Mouse (Mus musculus) heart, postnatal 36 days (tissue): ENCODE measurements around the gene St6galnac3. TPM values are rescaled to one million over a fixed set of nuclear protein-coding genes. Genes with fewer than 3 reads are reported as not detected.

Source experiments
- DNase-seq, 2 experiments: peaks; one replicate each; pipeline ENCODE4 v3.0.0; 2021 to 2022
- intact Hi-C: fragments of 180-260 bp; cut with DNase I; formaldehyde crosslinking; loops from one replicate; pipeline ENCODE4 v1.15.1; 2025
- total RNA-seq, 2 experiments: library from RNA; stranded (reverse); gene quantifications; 2 replicates each; pipeline ENCODE4 v1.2.3; 2021

St6galnac3 gene
- total RNA-seq, 2 experiments from 2014 or later: 4.1 to 6.6 TPM

DNA sequence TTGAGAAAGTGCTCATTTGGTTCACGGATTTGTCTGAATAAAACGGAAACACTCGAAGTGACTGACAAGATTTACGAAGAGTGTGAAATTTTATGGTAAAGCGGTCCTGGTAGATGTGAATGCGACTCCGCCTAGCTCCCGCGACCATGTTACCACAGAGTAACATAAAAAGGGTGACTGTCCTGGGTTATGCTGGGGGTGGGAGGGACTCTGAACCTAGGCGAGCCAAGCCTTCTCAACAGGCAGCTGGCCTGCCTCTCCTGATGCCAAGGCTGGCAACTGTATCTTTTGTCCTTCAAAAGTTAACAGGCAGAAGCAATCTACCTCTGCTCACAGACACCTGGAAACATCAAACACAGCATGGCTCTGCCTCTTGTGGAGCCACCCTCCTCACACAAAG, 9.8 kb upstream of the St6galnac3 start:
- DNase-seq: no peak
- intact Hi-C loops: no loop called here

DNA sequence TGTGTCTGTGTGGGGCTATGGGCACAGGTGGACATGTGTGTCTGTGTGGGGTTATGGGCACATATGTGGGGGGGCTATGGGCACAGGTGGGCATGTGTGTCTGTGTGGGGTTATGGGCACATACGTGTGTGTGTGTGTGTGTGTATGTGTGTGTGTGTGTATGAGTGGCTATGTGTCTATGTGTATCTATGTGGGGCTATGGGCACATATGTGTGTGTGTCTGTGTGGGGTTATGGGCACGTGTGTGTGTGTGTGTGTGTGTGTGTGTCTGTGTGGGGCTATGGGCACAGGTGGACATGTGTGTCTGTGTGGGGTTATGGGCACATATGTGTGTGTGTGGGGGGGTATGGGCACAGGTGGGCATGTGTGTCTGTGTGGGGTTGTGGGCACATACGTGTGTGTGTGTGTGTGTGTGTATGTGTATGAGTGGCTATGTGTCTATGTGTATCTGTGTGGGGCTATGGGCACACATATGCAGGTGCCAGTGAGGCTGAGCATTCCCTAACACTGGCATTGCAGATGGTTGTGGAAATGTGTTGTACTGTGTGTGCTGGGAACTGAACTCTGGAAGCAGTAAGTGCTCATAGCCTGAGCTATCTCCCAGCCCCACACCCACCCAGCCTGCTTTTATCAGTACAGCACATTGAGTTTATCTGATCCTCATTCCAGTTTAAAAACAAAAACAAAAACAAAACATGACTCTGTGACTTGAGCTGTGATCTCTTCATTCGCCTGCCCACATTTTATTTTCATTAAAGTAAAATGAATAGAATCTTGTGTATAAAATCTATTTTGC, 8.6 kb upstream of the St6galnac3 start:
- intact Hi-C loops: no loop called here
- no peak for DNase-seq

DNA sequence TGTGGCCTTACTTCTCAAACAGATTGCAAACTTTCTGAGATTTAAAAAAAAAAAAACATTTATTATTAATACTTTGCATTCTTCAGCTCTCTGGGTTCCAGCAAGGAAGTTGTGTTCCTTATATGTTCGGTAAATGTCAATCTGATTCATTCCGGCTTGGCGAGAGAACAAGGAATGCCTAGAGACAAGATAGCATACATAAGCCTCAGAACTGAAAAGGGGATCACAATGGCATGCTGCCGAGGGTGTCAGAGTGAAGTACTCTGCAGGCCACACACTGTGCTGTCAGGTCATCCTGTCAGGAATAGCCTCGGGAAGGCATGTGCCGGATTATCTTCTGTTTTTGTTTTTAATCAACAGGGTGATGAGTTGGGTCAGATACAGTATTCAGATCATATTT, 7.8 kb upstream of the St6galnac3 start:
- no peak for DNase-seq
- intact Hi-C loops: no loop called here

DNA sequence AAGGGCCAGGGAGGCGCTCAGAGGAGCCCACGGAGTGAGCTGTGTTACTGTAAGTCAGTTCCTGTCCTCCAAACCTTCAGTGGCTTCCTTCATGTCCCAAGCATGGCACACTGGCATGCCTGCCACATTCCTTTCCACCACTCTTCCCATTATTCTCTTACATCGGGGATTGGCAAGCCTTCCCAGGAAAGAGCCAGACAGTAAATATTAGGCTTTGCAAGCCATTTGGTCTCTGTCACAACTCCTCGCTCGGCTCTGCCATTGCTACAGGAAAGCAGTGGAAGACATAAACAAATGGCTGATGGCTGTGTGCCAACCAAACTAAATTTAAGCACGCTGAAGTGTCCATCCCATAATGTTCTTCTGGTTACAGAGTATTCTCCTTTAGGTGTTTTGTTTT, 7.1 kb upstream of the St6galnac3 start:
- intact Hi-C loops: no loop called here
- no peak for DNase-seq

DNA sequence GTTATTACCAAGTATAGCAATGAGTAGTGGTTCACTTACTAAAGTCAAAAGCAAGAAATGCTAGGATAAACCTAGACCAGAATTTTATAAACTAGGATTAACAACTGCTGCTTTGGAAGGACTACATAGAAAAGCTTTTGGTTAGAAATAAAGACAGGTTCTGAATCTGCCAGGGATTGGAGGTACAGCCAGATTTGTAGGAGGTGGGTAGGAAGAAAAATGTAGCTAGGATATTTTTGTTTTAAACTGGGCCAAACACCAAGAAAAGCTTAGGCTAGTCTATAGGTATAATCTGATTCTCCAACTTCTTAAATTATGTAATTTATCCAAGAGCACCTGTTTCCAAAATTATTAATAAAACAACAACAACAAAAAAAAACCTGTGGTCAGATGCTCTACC, 3.6 kb upstream of the St6galnac3 start:
- intact Hi-C loops: loop anchor here (5.0 to 10.0 kb wide), 2 partner anchors 54 to 74 kb away; no protein-coding TSS in a partner anchor
- DNase-seq: no peak

DNA sequence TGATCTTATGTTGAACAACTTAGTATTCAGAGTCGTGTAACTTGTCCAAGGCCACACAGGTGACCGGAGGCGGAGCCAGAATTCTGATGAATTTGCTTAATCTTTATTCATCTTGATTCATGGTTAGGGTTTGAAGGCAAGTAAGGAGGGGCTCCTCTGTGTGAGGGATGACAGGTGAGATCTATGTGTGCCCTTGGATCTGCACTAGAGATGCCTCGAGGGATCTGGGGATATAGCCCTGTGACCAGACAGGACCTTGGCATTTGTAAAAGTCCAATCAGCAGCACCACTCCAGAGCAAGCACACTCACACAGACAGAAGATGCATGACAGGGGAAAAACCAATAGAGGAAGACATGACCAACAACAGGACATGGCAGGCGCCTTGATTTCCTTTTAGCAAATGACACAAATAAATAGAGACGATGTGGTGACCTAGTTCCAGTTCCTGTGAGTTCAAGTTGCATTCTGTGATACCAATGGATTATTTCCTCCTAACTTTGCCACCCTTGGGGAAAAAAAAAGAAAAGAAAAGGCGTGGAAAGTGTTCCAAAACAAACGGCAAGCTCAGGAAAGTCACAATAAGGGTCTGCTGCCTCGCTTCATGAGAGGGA, 1.4 kb downstream of the St6galnac3 start:
- intact Hi-C loops: loop anchor here (10.0 kb wide), 1 partner anchor 49 kb away; no protein-coding TSS in a partner anchor

DNA sequence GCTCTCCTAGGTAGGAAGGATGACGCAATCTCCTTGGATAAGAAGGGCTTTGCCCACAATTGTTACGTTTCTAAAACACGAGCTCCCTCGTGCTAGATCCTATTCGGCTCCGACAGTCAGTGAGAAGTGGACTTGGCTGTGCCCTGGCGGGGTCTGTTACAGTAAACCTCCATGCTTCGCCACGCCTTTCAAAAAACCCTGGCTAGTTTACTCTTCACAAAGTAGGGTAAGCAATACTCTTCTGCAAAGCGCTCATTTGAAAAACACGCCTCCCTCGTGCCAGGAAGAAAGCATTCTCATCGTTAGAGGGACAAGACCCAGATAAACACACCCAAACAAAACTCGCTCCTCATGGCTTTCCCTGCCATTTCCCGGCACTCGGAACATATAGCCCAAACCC, 3.4 kb downstream of the St6galnac3 start:
- intact Hi-C loops: loop anchor here (10.0 kb wide), 1 partner anchor 47 kb away; no protein-coding TSS in a partner anchor
- no peak for DNase-seq

More for the DNA sequence above, 1.4 kb downstream of the St6galnac3 start:
- no peak for DNase-seq

DNA sequence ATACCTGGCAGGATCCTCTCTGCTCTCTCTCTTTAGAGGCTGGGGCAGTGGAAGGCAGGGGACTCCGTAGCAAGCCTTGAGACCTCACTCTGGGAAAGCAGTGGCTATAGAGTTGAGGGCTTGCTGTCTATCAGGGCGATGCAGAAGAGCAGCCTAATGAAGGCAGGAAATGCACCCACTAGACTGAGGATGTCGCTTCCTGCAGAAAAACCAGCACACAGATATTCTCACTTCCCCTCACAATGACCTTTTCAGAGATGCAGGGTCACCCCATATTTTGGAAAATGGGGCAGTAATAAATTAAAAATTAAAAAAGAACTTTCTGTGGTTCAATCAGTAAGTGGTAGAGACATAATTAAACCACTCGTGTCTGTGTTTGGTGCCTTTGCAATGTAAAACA, 4.1 kb downstream of the St6galnac3 start:
- DNase-seq: no peak
- intact Hi-C loops: loop anchor here (10.0 kb wide), 1 partner anchor 46 kb away; no protein-coding TSS in a partner anchor

DNA sequence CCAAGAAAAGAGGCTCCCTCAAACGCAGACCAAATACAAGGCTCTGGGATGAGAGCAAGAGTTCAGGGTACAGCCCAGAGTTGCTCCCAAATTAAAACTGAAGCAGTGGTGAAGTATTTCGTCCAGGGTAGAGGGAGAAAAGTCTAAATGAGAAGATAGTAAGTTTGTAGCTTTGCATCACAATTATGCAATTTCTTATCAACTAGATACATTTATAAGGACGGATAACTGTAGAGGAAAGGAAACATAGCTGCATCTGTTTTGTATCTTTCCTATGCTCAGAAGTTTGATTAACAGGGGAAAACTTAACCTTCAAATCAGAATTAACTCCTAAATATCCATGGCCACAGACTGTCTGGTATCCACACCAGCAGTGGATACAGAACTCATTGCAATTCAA, 4.7 kb downstream of the St6galnac3 start:
- DNase-seq: no peak
- intact Hi-C loops: loop anchor here (10.0 kb wide), 1 partner anchor 45 kb away; no protein-coding TSS in a partner anchor

DNA sequence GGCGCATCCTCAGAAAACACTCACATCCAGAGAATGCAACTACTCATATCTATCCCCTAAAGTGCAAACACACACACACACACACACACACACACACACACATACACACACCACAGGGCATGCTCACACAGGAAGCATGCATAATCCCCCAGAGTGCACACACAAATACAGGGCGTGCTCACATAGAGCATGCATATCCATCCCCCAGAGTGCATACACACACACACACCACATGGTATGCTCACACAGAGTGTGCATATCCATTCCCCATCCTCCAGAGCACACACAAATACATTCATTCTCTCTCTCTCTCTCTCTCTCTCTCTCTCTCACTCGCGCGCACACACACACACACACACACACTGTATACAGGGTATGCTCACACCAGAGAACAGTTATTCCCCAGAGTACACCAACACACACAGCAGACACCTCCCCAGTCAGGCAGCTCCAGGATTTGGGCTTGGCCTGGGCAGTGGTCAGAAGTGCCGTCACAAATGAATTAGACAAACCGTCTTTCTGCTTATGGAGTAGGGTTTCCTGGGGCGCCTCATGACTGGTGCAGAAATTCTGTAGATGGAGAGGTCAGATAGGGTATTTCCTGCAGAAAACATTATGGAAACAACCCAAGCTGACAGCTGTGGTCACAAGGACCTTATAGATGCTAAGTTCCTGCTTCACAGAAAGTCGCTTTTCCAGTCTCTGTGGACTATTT, 5.6 kb downstream of the St6galnac3 start:
- intact Hi-C loops: no loop called here
- DNase-seq: no peak

DNA sequence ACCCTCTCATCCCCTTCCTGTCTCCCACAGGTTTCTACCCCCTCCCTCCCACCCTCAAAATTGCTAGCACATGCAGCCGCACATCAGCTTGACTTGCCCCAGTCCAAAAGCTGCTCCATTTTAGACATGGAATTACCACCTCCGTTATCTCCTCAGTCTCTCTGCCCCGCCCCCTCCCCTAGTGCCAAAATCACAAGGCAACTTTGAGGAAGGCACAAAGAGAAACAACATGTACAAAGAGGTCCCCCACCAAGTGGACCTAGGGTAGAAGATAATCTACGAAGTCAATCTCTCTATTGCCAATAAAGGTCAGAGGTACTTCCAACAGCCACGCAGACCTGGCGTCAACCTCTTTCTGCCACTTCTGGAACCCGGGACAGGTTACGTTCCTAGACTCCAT, 6.2 kb downstream of the St6galnac3 start:
- no peak for DNase-seq
- intact Hi-C loops: no loop called here

DNA sequence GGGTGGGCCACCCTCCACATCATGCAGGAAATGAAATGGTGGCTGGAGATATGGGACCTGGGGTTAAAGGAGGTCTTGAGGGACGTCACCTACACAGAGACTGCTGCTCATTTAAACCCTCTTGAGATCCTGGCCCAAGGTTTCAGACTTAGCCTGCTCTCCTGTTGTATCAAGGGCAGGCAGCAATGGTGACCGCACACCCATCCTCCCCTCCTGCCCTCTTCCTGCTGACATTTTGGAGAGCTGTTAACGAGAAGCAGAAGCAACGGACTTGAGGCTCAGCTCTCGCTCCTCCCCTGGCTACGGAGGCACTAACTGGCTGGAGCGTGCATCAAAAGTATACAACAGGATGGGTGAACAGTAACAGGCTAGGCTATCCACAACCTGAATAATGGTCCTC, 7.2 kb downstream of the St6galnac3 start:
- intact Hi-C loops: no loop called here
- no peak for DNase-seq

DNA sequence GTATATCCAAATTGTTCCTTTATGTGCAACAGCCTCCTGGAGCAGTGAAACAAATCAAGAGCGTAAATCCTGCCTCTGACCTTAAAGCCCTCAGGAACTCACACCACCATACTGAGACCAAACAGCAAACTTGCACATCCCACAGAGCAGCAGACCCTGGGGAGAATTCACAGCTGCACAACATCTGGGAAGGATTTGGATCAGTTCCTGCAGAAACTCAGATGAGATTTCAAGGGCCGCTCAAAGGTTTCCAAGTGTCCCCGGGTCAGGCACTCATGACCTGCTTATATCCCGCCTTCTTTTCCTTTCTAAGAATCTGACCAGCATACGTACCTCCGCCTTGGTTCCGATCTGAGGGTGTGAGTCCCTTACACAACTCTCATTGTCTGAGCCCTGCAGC, 9.3 kb downstream of the St6galnac3 start:
- intact Hi-C loops: no loop called here
- DNase-seq: no peak

DNA sequence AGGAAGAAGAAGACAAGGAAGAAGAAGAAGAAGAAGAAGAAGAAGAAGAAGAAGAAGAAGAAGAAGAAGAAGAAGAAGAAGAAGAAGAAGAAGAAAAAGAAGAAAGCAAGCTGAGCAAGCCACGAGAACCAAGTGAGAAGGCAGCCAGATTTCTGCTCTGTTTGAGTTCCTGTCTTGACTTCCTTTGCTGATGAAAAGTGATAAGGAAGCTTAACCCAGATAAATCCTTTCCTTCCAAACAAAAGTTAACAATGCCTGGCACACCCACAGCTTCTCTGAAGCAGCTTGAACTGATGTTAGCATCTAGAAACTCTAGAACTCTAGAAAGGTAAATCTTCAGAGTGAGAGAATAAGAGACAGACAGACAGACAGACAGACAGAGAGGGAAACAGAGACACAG, 14.4 kb downstream of the St6galnac3 start:
- DNase-seq: no peak
- intact Hi-C loops: no loop called here

DNA sequence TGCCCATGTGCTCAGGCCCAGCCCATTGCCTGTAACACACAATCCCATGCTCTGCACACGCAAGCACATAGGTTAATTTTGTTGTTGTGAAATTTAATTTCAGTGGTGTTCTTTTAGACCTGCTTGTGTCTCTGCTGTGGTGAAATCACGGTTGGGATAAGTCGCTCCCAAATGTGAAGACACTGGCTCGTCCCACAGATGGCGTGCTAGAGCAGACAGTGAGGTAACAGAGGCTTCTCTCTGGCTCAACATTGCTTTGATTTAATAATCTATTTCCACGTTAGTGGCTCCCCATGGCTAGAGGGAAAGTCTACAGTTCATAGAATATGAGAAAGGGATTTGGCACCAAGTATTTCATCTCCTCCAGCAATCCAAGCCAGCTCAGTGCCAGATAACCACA, 17.3 kb downstream of the St6galnac3 start:
- DNase-seq: no peak
- intact Hi-C loops: no loop called here

DNA sequence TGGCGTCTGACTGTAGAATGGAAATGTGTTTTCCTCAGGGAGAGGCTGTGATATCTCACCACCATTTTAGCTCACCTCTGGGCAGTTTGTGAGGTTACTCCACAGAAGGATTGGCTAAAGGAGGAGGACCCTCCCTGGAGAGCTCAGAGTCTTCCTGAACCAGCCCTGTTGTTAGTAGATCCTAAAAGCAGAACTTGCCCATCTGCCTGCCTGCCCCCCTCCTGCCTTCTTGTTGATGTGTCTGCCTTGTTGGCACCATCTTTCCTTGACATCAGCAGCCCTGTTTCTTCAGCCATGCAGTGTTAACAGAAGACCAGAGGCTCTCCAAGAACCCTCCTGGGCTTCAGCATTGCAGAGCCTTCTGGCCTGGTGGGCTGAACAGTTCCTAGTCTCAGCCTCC, 18.1 kb downstream of the St6galnac3 start:
- no peak for DNase-seq
- intact Hi-C loops: no loop called here

DNA sequence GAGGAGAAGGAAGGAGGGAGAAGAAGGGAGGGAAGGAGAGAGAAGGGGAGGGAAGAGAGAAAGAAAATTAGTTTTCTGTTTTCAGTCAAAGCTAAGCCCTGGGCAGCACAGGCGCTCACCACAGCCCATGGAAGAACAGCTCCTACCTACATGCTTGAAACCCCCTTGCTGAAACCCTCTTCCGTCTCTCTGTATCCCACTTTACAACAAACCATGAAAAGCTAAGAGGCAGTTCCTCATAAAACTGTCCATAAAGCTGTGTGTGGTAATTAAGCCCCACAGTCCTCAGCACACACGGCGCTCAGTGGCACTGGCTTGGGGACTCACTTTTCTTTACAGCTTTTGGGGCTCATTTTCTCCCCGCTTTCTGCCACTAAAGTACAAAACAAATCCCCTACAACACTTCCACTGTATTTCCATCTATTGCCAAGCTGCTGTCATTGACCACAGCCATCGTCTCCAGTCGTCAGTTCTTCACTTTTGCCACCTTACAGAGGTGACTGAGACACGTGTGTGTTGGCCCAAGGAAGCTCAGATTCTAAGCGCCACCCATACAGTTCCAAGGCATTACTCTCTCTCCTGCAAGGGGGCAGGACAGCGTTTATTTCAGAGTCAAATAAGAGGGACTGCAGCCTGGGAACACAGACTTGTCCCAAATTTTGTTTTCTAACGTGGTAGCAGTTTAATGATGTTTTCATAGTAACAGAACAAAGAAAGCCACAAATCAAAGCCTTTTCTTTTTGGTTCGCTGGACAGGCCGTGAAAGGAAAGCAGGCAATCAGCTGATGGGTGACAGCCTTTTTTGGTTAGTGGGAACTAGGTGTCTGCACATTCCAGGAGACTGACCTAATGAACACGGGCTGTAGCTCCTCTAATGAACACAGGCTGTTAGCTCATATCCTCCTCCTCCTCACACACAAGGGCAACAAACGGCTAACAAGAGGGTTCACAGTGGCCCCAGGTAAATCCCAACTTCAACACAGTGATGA, 22.9 kb downstream of the St6galnac3 start:
- intact Hi-C loops: no loop called here
- no peak for DNase-seq

DNA sequence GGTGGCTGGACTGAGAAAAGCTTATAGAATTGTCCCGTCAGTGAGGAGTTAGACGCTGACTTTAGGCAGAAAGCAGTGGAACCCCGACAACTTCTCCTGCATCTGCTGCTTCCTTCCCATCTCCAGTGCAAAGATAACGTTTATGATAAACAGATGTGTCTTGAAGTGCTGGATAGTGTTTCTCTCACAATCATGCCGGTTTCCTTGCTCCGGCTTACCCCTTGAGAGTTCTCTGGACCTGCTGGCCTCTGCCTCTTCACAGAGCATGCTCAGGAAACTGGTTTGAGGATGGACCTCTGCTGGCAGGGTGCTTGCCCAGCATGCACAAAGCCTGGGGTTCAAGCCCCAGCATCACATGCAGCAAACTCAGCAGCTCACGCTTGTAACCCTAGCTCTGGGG, 23.8 kb downstream of the St6galnac3 start:
- no peak for DNase-seq
- intact Hi-C loops: no loop called here

DNA sequence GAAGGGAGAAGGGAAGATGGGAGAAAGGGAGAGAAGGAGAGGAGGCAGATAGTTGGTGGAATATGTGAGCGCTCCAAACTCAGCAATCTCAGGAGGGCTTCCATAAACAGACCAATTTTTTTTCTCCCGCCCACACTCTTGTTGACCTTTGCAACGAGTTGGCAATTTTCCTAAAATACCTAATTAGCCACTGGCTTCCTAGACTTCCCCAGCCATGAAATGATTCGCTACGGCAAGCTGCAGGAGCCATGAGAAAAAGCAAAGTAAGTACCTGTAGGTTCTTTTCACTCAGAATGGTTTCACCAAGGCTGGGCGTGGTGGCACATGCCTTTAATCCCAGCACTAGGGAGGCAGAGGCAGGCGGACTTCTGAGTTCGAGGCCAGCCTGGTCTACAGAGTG, 25.9 kb downstream of the St6galnac3 start:
- intact Hi-C loops: no loop called here
- no peak for DNase-seq

DNA sequence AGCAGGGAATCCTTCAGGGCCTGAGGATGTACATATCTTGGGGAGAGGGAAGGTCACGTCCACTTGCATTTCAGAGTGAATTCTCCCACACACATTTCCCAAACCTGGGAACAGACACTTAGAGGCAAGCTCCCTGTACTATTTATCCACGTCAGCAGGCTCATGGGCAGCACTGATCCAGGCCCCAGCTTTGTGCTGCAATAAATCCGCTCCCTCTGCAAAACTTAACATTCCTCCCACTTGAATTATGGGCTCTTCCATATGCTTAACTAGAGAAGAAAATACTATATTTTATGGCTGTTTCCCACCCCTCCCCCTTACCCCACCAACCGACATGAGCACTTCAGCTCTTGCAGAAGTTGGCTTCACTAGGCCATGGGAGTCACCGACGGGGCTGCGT, 32.0 kb downstream of the St6galnac3 start:
- intact Hi-C loops: no loop called here
- DNase-seq: no peak
